Mouse (Mus musculus) embryonic facial prominence, embryonic 10.5 days (tissue): ENCODE results near the gene Cfd. TPM values are rescaled to one million over a fixed set of nuclear protein-coding genes. Genes with fewer than 3 reads are reported as not detected.
A peak's percentile ranks its signal among the peaks of the same experiment; 100 is the strongest.

Experiments used
- DNase-seq: peaks from one replicate; pipeline ENCODE4 v3.0.0-alpha.2; 2017; ENCODE audit warnings: low spot score
- H3K27ac ChIP-seq: fragments of 300-500 bp; sonication (generic); replicated peaks from 2 replicates; pipeline ENCODE4 v1.5.1; 2016; ENCODE audit warnings: mild to moderate bottlenecking
- H3K27me3 ChIP-seq: fragments of 300-500 bp; sonication (generic); replicated peaks from 2 replicates; pipeline ENCODE4 v1.6.1; 2016; ENCODE audit warnings: low read depth, mild to moderate bottlenecking; ENCODE audit not compliant: poor library complexity, severe bottlenecking
- H3K36me3 ChIP-seq: fragments of 300-500 bp; sonication (generic); replicated peaks from 2 replicates; pipeline ENCODE4 v1.6.1; 2016; ENCODE audit warnings: mild to moderate bottlenecking, moderate library complexity
- H3K4me1 ChIP-seq: fragments of 300-500 bp; sonication (generic); 2 replicates; pipeline ENCODE4 v1.6.1; 2016
- H3K4me3 ChIP-seq: fragments of 300-500 bp; sonication (generic); 2 replicates; pipeline ENCODE4 v1.5.1; 2016; ENCODE audit warnings: mild to moderate bottlenecking, moderate library complexity
- H3K9me3 ChIP-seq: fragments of 300-500 bp; sonication (generic); 2 replicates; pipeline ENCODE4 v1.6.1; 2016; ENCODE audit warnings: mild to moderate bottlenecking
- WGBS: fragments of 180-500 bp; shearing (Covaris S2); methylation state at CpG from one replicate; pipeline ENCODE4 v1.1.7; 2016; 5-methylcytosine and 5-hydroxymethylcytosine counted together
- polyA plus RNA-seq: library from polyadenylated mRNA; unstranded; fragments of >200 nt; fragmentation: Nextera tagmentation; extraction: Ambion mirVana; gene quantifications from 2 replicates; pipeline ENCODE4 v1.2.1, GENCODE M21; 2016

Cfd gene
- not detected in 2 replicates for polyA plus RNA-seq

GRCm38 (mm10) chr10:79890670-79891069 lies at the start of gene Cfd:
Gene Cfd (plus strand): TSS chr10:79890853.
- no peaks in the 10 kb centered on the region for H3K9me3 ChIP-seq
- H3K4me3 ChIP-seq: no peak within 1 kb of the TSS
- H3K36me3 ChIP-seq: peaks cover 17% of the 10 kb centered on the region
- WGBS: 48% methylated on average over 5 of the region's 5 CpGs
- 0 out of 2 replicates have a peak within 1 kb of the TSS, but pooled peaks have one; percentile 1 for H3K27ac ChIP-seq
- DNase-seq: no peak
- H3K27me3 ChIP-seq: peaks cover 35% of the 10 kb centered on the region
- peaks cover 5% of the 10 kb centered on the region; the same call in 1 of the 2 replicates for H3K4me1 ChIP-seq

DNA sequence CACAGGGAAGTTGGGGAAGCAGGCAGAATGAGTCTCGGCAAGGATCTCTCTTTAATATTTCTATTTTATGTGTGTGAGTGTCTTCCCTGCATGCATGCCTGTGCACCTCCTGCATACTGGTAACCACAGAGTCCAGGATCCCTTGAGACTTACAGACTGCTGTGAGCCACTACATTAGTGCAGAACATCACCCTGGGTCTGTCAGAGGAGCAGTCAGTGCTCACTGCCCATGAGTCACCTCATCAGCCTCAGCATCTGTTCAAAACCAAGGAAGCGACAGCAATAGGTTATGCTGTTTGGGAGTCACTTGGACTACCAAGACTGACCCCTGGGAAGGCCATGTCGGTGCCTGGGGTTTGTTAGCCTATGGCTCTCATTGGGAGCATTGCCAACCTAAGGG lies 48.3 kb upstream of the Cfd start:
- WGBS: 75% methylated on average over 3 of the region's 3 CpGs
- Histone ChIP-seq H3K9me3 (no peaks in the 10 kb centered on the region), H3K4me1 (peaks cover 41% of the 10 kb centered on the region), H3K27ac (0 out of 2 replicates have a peak overlapping the region, but pooled peaks have one; percentile 30), H3K36me3 (no peaks in the 10 kb centered on the region), H3K27me3 (no peaks in the 10 kb centered on the region), H3K4me3 (0 out of 2 replicates have a peak overlapping the region, but pooled peaks have one; percentile 21)
- no peak for DNase-seq

GRCm38 (mm10) chr10:79843476-79843875 lies 47.2 kb upstream of the Cfd start:
- H3K4me1 ChIP-seq: peaks cover 41% of the 10 kb centered on the region
- H3K27me3 ChIP-seq: no peaks in the 10 kb centered on the region
- H3K36me3 ChIP-seq: no peaks in the 10 kb centered on the region
- WGBS: 88% methylated on average over 6 of the region's 6 CpGs
- no peak overlapping the region for H3K4me3 ChIP-seq
- DNase-seq: no peak
- no peaks in the 10 kb centered on the region for H3K9me3 ChIP-seq
- H3K27ac ChIP-seq: no peak overlapping the region

- Histone ChIP-seq H3K36me3 (peaks cover 13% of the 10 kb centered on the region; the same call in 1 of the 2 replicates), H3K27ac (no peak overlapping the region), H3K9me3 (no peaks in the 10 kb centered on the region), H3K4me1 (peaks cover 43% of the 10 kb centered on the region), H3K4me3 (0 out of 2 replicates have a peak overlapping the region, but pooled peaks have one; percentile 1), H3K27me3 (no peaks in the 10 kb centered on the region)
- DNase-seq: no peak
- WGBS: 63% methylated on average over 5 of the region's 5 CpGs
Observed at GRCm38 (mm10) chr10:79846553-79846952, 44.1 kb upstream of the Cfd start.

GRCm38 (mm10) chr10:79849941-79850628 lies 40.6 kb upstream of the Cfd start:
- 0 out of 2 replicates have a peak overlapping the region, but pooled peaks have one; percentile 5 for H3K4me3 ChIP-seq
- peaks cover 15% of the 10 kb centered on the region; the same call in 1 of the 2 replicates for H3K36me3 ChIP-seq
- H3K9me3 ChIP-seq: no peaks in the 10 kb centered on the region
- WGBS: 85% methylated on average over 8 of the region's 8 CpGs
- DNase-seq: no peak
- no peaks in the 10 kb centered on the region for H3K27me3 ChIP-seq
- peaks cover 42% of the 10 kb centered on the region for H3K4me1 ChIP-seq
- H3K27ac ChIP-seq: peak overlapping the region; percentile 63

DNA sequence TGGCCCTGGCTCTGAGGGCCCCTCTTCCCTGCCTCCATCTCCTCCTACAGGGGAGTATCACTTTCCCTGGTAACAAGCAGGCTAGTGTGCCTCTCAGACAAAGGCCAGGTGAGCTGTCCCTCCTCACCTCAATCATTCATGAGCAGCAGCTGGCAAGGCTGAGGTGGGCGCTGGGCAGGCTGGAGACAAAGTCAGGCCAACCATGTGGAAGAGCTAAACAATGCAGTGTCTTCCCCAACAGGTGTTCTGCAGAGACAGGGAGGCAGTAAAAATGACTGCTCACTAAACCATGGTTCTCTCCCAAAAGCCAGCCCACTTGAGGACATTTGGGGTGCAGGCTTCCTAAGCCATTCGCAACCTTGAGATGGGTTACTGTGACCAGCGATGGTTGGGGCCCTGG lies 39.0 kb upstream of the Cfd start:
- Histone ChIP-seq H3K27me3 (no peaks in the 10 kb centered on the region), H3K27ac (peak overlapping the region; percentile 100), H3K4me1 (peaks cover 50% of the 10 kb centered on the region), H3K4me3 (peak overlapping the region; percentile 99), H3K9me3 (no peaks in the 10 kb centered on the region), H3K36me3 (peaks cover 27% of the 10 kb centered on the region)
- 73% methylated on average over 3 of the region's 3 CpGs for WGBS
- no peak for DNase-seq

- H3K4me3 ChIP-seq: peak overlapping the region; percentile 99
- WGBS: 51% methylated on average over 9 of the region's 9 CpGs
- H3K36me3 ChIP-seq: peaks cover 33% of the 10 kb centered on the region
- peak; percentile 33 for DNase-seq
- H3K27me3 ChIP-seq: no peaks in the 10 kb centered on the region
- peak overlapping the region; percentile 100 for H3K27ac ChIP-seq
- H3K4me1 ChIP-seq: peaks cover 53% of the 10 kb centered on the region
- H3K9me3 ChIP-seq: no peaks in the 10 kb centered on the region
Observed at GRCm38 (mm10) chr10:79852107-79852789, 38.4 kb upstream of the Cfd start.

DNA sequence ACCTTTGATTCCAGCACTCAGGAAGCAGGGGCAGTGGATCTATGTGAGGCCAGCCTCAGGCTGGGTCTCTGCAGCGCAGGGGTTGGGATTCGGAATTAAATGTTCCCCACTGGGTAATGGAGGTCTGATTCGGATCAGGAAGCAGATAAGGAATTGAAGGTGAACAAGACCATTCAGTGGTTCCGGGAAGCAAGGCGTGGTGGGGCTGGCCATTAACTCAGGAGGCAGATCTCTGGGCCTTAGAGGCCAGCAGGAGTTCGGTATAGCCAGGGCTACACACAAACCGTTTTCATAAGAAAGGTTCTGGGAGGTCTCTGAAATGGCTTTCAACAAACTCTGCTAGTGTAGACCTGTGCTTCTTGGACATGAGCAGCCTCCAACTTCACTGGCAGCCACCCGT lies 37.8 kb upstream of the Cfd start:
- peaks cover 39% of the 10 kb centered on the region for H3K36me3 ChIP-seq
- no peaks in the 10 kb centered on the region for H3K9me3 ChIP-seq
- peak overlapping the region; percentile 100 for H3K27ac ChIP-seq
- DNase-seq: peak; percentile 32
- peak overlapping the region; percentile 99 for H3K4me3 ChIP-seq
- peaks cover 59% of the 10 kb centered on the region for H3K4me1 ChIP-seq
- 32% methylated on average over 8 of the region's 8 CpGs for WGBS
- no peaks in the 10 kb centered on the region for H3K27me3 ChIP-seq

- Histone ChIP-seq H3K27ac (peak overlapping the region; percentile 100), H3K9me3 (no peaks in the 10 kb centered on the region), H3K4me3 (peak overlapping the region; percentile 99), H3K27me3 (no peaks in the 10 kb centered on the region), H3K36me3 (peaks cover 44% of the 10 kb centered on the region), H3K4me1 (peaks cover 65% of the 10 kb centered on the region)
- DNase-seq: peak; percentile 84
- 1% methylated on average over 15 of the region's 15 CpGs for WGBS
Observed at GRCm38 (mm10) chr10:79853392-79853791, 37.3 kb upstream of the Cfd start.

DNA sequence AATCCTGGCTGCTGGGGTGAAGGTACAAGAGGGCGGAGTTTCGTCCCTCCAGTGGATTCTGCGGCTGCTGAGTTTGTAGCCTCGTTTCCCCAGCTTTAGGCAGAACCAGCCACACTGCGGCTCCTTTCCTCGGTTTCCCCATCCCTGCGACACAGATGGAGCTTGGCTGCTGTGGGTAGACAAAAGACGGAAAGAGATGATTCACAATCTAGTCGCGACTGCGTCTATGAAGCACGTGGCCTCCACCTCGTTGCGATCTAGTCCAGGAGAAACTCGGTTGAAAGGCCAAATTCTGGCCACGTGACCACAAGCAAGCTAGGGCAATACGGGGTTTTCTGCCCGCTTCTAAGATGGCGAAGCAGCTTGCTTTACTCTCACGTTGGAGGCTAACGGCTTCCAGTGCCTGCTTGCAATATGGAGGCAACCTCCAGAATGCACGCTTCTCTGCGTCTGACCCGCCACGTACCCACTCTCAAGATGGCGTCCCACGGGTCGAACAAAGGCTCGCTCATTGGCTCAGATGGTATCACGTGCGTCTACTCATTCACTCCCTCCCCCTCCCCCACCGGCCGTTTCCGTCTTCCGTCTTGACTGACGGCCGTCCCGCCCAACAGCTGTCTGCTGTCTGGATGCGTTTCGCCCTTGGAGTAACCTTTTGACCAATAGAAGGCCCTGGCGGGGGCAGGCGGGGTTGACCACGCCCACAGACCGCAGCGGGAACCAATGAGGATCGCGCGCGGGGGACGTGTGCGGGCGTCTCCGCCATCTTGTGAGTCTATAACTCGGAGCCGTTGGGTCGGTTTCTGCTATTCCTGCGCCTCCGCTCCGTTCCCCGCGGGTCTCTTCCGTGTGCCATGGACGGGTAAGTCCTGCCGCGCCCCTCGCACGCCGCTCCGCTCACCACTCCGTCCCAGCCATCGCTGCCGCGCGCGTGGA lies 36.5 kb upstream of the Cfd start, which contains the start of gene Ptbp1:
TSS of gene Ptbp1 (plus strand) at position 568 of the 936 bp plus-strand sequence.
- peak within 1 kb of the TSS; percentile 100 for H3K27ac ChIP-seq
- H3K4me3 ChIP-seq: peak within 1 kb of the TSS; percentile 99
- H3K36me3 ChIP-seq: peaks cover 52% of the 10 kb centered on the region
- no peaks in the 10 kb centered on the region for H3K9me3 ChIP-seq
- no peaks in the 10 kb centered on the region for H3K27me3 ChIP-seq
- under 1% methylated on average over 75 of the region's 75 CpGs for WGBS
- peaks cover 70% of the 10 kb centered on the region for H3K4me1 ChIP-seq
- DNase-seq: peak; percentile 100

GRCm38 (mm10) chr10:79854801-79855541 lies 35.7 kb upstream of the Cfd start:
- Histone ChIP-seq H3K4me1 (peaks cover 70% of the 10 kb centered on the region), H3K4me3 (peak overlapping the region; percentile 99), H3K9me3 (no peaks in the 10 kb centered on the region), H3K27ac (peak overlapping the region; percentile 100), H3K27me3 (no peaks in the 10 kb centered on the region), H3K36me3 (peaks cover 60% of the 10 kb centered on the region)
- DNase-seq: peak; percentile 85
- WGBS: under 1% methylated on average over 83 of the region's 83 CpGs
